Mouse (Mus musculus): ENCODE data around the gene Lemd2.

- TF ChIP-seq CTCF (IDR thresholded peaks at IDR 0.05) (no peak), POLR2A (IDR thresholded peaks at IDR 0.05; ENCODE audit: insufficient read depth, low read depth, low read length) (no peak), EP300 (IDR thresholded peaks at IDR 0.05; ENCODE audit: insufficient read depth, low read depth, low read length) (0 out of 2 replicates have a peak, but pooled peaks have one; percentile 50)
Observed at GRCm38 (mm10) chr17:27153773-27154193, 50.5 kb downstream of the Lemd2 start.

Measured in heart, adult 2 months (tissue).